Mouse (Mus musculus): ENCODE results near the gene Ccnj. TPM values are rescaled to one million over a fixed set of nuclear protein-coding genes. Genes with fewer than 3 reads are reported as not detected.

Ccnj gene
- polyA plus RNA-seq, 1 experiment from 2014 or later, result 39.5 TPM

- no peak overlapping the region for H3K9ac ChIP-seq (replicated peaks)
- H3K4me3 ChIP-seq, result no peak overlapping the region
- H3K4me1 ChIP-seq, result peaks cover 7% of the 10 kb centered on the region; the same call in 1 of the 2 replicates
- 76% methylated on average over 5 of the region's 5 CpGs for WGBS
- H3K4me2 ChIP-seq (replicated peaks), result no peak overlapping the region
- no peak for ATAC-seq (ENCODE audit: low FRiP score, low read depth)
- no peaks in the 10 kb centered on the region for H3K36me3 ChIP-seq
- 0 out of 2 replicates have a peak, but pooled peaks cover 5% of the 10 kb centered on the region for H3K27me3 ChIP-seq
- H3K9me3 ChIP-seq, result no peaks in the 10 kb centered on the region
- H3K27ac ChIP-seq (replicated peaks), result no peak overlapping the region
Measured at GRCm38 (mm10) chr19:40825636-40826035, 5.4 kb upstream of the Ccnj start.

DNA sequence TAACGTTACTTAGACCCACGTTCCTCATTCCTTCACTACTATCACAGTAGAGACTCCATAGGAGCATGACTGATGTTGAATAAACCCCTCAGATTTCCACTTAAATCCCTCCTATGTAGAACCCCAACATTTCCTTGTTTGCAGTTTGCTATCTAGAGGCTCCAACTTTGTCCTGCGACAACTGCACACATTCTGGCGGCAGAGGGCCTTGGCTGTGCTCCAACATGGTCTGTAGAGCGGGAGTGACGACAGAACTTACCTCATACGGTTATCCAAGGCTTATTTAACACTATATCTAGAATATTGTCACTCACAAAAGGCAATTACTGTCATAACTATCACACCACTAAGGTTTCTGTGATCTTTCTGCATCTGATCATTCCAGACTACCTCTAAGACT is 4.3 kb upstream of the Ccnj start:
- Histone ChIP-seq H3K27me3 (0 out of 2 replicates have a peak, but pooled peaks cover 5% of the 10 kb centered on the region), H3K4me3 (no peak overlapping the region), H3K9ac (replicated peaks) (no peak overlapping the region), H3K9me3 (no peaks in the 10 kb centered on the region), H3K4me2 (replicated peaks) (no peak overlapping the region), H3K27ac (replicated peaks) (no peak overlapping the region), H3K36me3 (no peaks in the 10 kb centered on the region), H3K4me1 (peaks cover 7% of the 10 kb centered on the region; the same call in 1 of the 2 replicates)
- 85% methylated on average over 7 of the region's 7 CpGs for WGBS
- ATAC-seq (ENCODE audit: low FRiP score, low read depth), result no peak

GRCm38 (mm10) chr19:40830198-40830597 is 881 bp upstream of the Ccnj start:
- Histone ChIP-seq H3K4me1 (peaks cover 40% of the 10 kb centered on the region), H3K9me3 (no peaks in the 10 kb centered on the region), H3K4me2 (replicated peaks) (peak overlapping the region; percentile 90), H3K36me3 (no peaks in the 10 kb centered on the region), H3K4me3 (peak overlapping the region; percentile 93), H3K27me3 (0 out of 2 replicates have a peak, but pooled peaks cover 5% of the 10 kb centered on the region), H3K9ac (replicated peaks) (peak overlapping the region; percentile 98), H3K27ac (replicated peaks) (peak overlapping the region; percentile 96)
- 64% methylated on average over 7 of the region's 7 CpGs for WGBS
- ATAC-seq (ENCODE audit: low FRiP score, low read depth), result no peak

GRCm38 (mm10) chr19:40831416-40832201 is 530 bp downstream of the Ccnj start:
- WGBS, result under 1% methylated on average over 62 of the region's 76 CpGs
- peak; percentile 76 for ATAC-seq (ENCODE audit: low FRiP score, low read depth)
- peak overlapping the region; percentile 90 for H3K4me2 ChIP-seq (replicated peaks)
- H3K36me3 ChIP-seq, result peaks cover 2% of the 10 kb centered on the region
- peaks cover 45% of the 10 kb centered on the region for H3K4me1 ChIP-seq
- H3K4me3 ChIP-seq, result peak overlapping the region; percentile 93
- H3K9me3 ChIP-seq, result no peaks in the 10 kb centered on the region
- peak overlapping the region; percentile 96 for H3K27ac ChIP-seq (replicated peaks)
- H3K27me3 ChIP-seq, result 0 out of 2 replicates have a peak, but pooled peaks cover 5% of the 10 kb centered on the region
- H3K9ac ChIP-seq (replicated peaks), result peak overlapping the region; percentile 98

- no peak overlapping the region for H3K27ac ChIP-seq (replicated peaks)
- 0 out of 2 replicates have a peak, but pooled peaks cover 5% of the 10 kb centered on the region for H3K27me3 ChIP-seq
- H3K9ac ChIP-seq (replicated peaks), result peak overlapping the region; percentile 98
- H3K36me3 ChIP-seq, result peaks cover 10% of the 10 kb centered on the region
- H3K4me2 ChIP-seq (replicated peaks), result peak overlapping the region; percentile 90
- H3K9me3 ChIP-seq, result no peaks in the 10 kb centered on the region
- peaks cover 45% of the 10 kb centered on the region for H3K4me1 ChIP-seq
- no peak for ATAC-seq (ENCODE audit: low FRiP score, low read depth)
- H3K4me3 ChIP-seq, result peak overlapping the region; percentile 93
- WGBS, result 39% methylated on average over 5 of the region's 5 CpGs
Measured at GRCm38 (mm10) chr19:40832361-40832760, 1.3 kb downstream of the Ccnj start.

GRCm38 (mm10) chr19:40834436-40834835 is 3.4 kb downstream of the Ccnj start:
- WGBS, result 95% methylated on average over 6 of the region's 6 CpGs
- Histone ChIP-seq H3K27me3 (0 out of 2 replicates have a peak, but pooled peaks cover under 1% of the 10 kb centered on the region), H3K9ac (replicated peaks) (no peak overlapping the region), H3K4me2 (replicated peaks) (no peak overlapping the region), H3K9me3 (no peaks in the 10 kb centered on the region), H3K36me3 (peaks cover 31% of the 10 kb centered on the region), H3K27ac (replicated peaks) (no peak overlapping the region), H3K4me1 (peaks cover 45% of the 10 kb centered on the region), H3K4me3 (no peak overlapping the region)
- no peak for ATAC-seq (ENCODE audit: low FRiP score, low read depth)

GRCm38 (mm10) chr19:40838205-40838604 is 7.1 kb downstream of the Ccnj start:
- ATAC-seq (ENCODE audit: low FRiP score, low read depth), result no peak
- Histone ChIP-seq H3K4me3 (no peak overlapping the region), H3K27me3 (no peaks in the 10 kb centered on the region), H3K4me1 (peaks cover 25% of the 10 kb centered on the region), H3K27ac (replicated peaks) (no peak overlapping the region), H3K9ac (replicated peaks) (no peak overlapping the region), H3K36me3 (peaks cover 61% of the 10 kb centered on the region), H3K9me3 (no peaks in the 10 kb centered on the region), H3K4me2 (replicated peaks) (no peak overlapping the region)
- 92% methylated on average over 7 of the region's 7 CpGs for WGBS

GRCm38 (mm10) chr19:40840303-40840702 is 9.2 kb downstream of the Ccnj start:
- Histone ChIP-seq H3K36me3 (peaks cover 82% of the 10 kb centered on the region), H3K27ac (replicated peaks) (no peak overlapping the region), H3K4me2 (replicated peaks) (no peak overlapping the region), H3K27me3 (no peaks in the 10 kb centered on the region), H3K9ac (replicated peaks) (no peak overlapping the region), H3K4me3 (no peak overlapping the region), H3K4me1 (peaks cover 4% of the 10 kb centered on the region; the same call in 1 of the 2 replicates), H3K9me3 (no peaks in the 10 kb centered on the region)
- ATAC-seq (ENCODE audit: low FRiP score, low read depth), result no peak
- WGBS, result 90% methylated on average over 6 of the region's 6 CpGs

DNA sequence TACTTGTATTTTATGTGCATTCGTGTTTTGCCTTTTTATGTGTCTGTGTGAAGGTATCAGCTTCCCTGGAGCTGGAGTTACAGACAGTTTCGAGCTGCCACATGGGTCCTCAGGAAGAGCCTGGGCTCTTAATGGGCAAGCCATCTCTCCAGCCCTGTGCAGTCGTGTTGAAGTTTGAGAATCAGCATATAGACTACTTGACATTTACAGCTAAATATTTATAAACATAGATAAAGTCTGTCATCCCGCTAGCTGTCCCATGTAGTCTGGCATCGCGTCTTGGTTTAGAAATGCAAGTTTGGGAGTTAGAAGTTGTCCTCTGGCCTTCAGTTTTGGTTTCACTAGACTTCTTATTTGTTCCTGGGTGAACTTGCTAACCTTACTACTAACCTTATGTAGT is 10.0 kb downstream of the Ccnj start:
- no peak overlapping the region for H3K4me3 ChIP-seq
- H3K9me3 ChIP-seq, result no peaks in the 10 kb centered on the region
- H3K36me3 ChIP-seq, result peaks cover 89% of the 10 kb centered on the region
- no peak overlapping the region for H3K27ac ChIP-seq (replicated peaks)
- 94% methylated on average over 6 of the region's 6 CpGs for WGBS
- H3K27me3 ChIP-seq, result no peaks in the 10 kb centered on the region
- H3K4me2 ChIP-seq (replicated peaks), result no peak overlapping the region
- ATAC-seq (ENCODE audit: low FRiP score, low read depth), result no peak
- H3K9ac ChIP-seq (replicated peaks), result no peak overlapping the region
- H3K4me1 ChIP-seq, result no peaks in the 10 kb centered on the region

DNA sequence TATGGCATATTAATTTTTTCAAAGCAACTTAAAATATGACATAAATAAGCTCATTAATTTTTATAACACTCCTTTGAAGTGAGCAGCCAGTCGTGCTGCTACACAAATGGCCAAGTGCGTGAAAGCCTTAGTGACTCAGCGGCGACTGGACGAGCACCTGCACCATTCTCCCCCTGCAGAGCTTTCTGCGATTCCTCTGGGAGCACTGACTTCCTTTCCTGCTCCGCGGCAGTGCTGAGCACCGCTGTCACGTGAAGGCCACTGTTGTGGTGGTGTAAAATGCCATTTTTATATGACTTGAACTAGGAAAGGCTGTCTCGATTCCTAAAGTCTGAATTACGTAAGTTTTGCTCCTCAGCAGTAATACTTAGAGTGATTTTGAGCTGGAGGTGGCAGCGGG is 10.5 kb downstream of the Ccnj start:
- peaks cover 91% of the 10 kb centered on the region for H3K36me3 ChIP-seq
- no peaks in the 10 kb centered on the region for H3K27me3 ChIP-seq
- 90% methylated on average over 13 of the region's 13 CpGs for WGBS

DNA sequence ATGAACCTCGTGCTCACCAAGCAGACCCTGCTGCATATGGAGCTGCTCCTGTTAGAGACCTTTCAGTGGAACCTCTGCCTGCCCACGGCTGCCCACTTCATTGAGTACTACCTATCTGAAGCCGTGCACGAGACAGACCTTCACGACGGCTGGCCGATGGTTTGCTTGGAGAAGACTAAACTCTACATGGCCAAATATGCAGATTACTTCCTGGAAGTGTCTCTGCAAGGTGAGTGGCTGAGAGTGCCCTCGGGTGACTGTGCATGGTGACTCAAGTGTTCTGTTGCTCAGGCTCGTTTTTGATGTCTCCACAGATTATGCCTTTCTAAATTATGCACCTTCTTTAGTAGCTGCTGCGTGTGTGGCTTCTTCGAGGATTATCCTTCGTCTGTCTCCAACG is 13.7 kb downstream of the Ccnj start:
- Histone ChIP-seq H3K27ac (replicated peaks) (no peak overlapping the region), H3K36me3 (peaks cover 87% of the 10 kb centered on the region), H3K27me3 (no peaks in the 10 kb centered on the region), H3K9ac (replicated peaks) (no peak overlapping the region), H3K4me1 (no peaks in the 10 kb centered on the region), H3K4me2 (replicated peaks) (no peak overlapping the region), H3K9me3 (no peaks in the 10 kb centered on the region), H3K4me3 (no peak overlapping the region)
- 91% methylated on average over 13 of the region's 13 CpGs for WGBS
- no peak for ATAC-seq (ENCODE audit: low FRiP score, low read depth)

More for the DNA sequence above, 10.5 kb downstream of the Ccnj start:
- H3K9me3 ChIP-seq, result no peaks in the 10 kb centered on the region
- H3K9ac ChIP-seq (replicated peaks), result no peak overlapping the region
- no peak overlapping the region for H3K4me3 ChIP-seq
- no peak overlapping the region for H3K4me2 ChIP-seq (replicated peaks)
- H3K27ac ChIP-seq (replicated peaks), result no peak overlapping the region
- no peak for ATAC-seq (ENCODE audit: low FRiP score, low read depth)
- H3K4me1 ChIP-seq, result no peaks in the 10 kb centered on the region

DNA sequence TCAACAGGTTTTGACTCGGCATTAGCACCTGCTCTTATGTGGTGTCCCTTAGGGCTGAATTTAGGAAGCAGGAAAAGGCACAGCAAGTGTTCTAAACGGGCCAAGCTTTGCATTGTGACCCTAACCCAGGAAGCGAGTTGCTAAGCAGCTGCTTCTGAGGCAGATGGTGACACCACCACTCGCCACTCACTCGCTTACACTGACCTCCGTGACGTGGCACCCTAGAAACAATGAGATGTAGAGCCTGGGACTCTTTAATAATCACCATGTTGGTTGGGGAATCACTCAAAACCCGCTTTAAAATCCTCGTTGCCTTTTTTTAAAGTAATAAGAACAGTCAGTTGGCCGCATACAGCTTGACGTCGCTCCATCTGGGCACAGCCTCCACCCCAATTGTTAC is 18.3 kb downstream of the Ccnj start:
- Histone ChIP-seq H3K4me3 (no peak overlapping the region), H3K4me2 (replicated peaks) (no peak overlapping the region), H3K4me1 (no peaks in the 10 kb centered on the region), H3K27ac (replicated peaks) (no peak overlapping the region), H3K9ac (replicated peaks) (no peak overlapping the region), H3K9me3 (no peaks in the 10 kb centered on the region), H3K36me3 (peaks cover 55% of the 10 kb centered on the region), H3K27me3 (no peaks in the 10 kb centered on the region)
- 82% methylated on average over 12 of the region's 12 CpGs for WGBS
- no peak for ATAC-seq (ENCODE audit: low FRiP score, low read depth)
